Mouse (Mus musculus) hindbrain, embryonic 13.5 days (tissue): ENCODE measurements around the gene Parvb. TPM values are rescaled to one million over a fixed set of nuclear protein-coding genes. Genes with fewer than 3 reads are reported as not detected.
"Not testable (repeated sequence)": the region's sequence is repeated elsewhere in the genome, so short reads cannot be mapped to it uniquely, and the experiment has no call there.

ENCODE experiments used
- ATAC-seq: fragments of 200-750 bp; cut with Nextera tagmentation; 2 replicates; pipeline ENCODE4 v1.8.0; 2017; ENCODE audit warnings: moderate TSS enrichment; ENCODE audit not compliant: low FRiP score
- H3K27ac ChIP-seq: fragments of 300-500 bp; sonication (generic); 2 replicates; pipeline ENCODE4 v1.5.1; 2015; ENCODE audit warnings: inconsistent platforms, mild to moderate bottlenecking, moderate library complexity
- H3K27me3 ChIP-seq: fragments of 300-500 bp; sonication (generic); 2 replicates; pipeline ENCODE4 v1.6.1; 2015; ENCODE audit warnings: mild to moderate bottlenecking, inconsistent platforms
- H3K36me3 ChIP-seq: fragments of 300-500 bp; sonication (generic); 2 replicates; pipeline ENCODE4 v1.6.1; 2015; ENCODE audit warnings: mild to moderate bottlenecking, inconsistent platforms
- H3K4me1 ChIP-seq: fragments of 300-500 bp; sonication (generic); replicated peaks from 2 replicates; pipeline ENCODE4 v1.6.1; 2015; ENCODE audit warnings: inconsistent platforms
- H3K4me2 ChIP-seq: fragments of 300-500 bp; sonication (generic); 2 replicates; pipeline ENCODE4 v1.6.1; 2015; ENCODE audit warnings: inconsistent platforms, mild to moderate bottlenecking, moderate library complexity
- H3K4me3 ChIP-seq: fragments of 300-500 bp; sonication (generic); 2 replicates; pipeline ENCODE4 v1.5.1; 2015; ENCODE audit warnings: mild to moderate bottlenecking, inconsistent platforms
- H3K9ac ChIP-seq: fragments of 300-500 bp; sonication (generic); 2 replicates; pipeline ENCODE4 v1.6.1; 2015; ENCODE audit warnings: mild to moderate bottlenecking, inconsistent platforms
- H3K9me3 ChIP-seq: fragments of 300-500 bp; sonication (generic); 2 replicates; pipeline ENCODE4 v1.6.1; 2016; ENCODE audit warnings: inconsistent platforms
- WGBS: fragments of 180-500 bp; shearing (Covaris S2); methylation state at CpG from one replicate; pipeline ENCODE4 v1.1.7; 2015; 5-methylcytosine and 5-hydroxymethylcytosine counted together
- polyA plus RNA-seq: library from polyadenylated mRNA; unstranded; fragments of >200 nt; fragmentation: Nextera tagmentation; extraction: Ambion mirVana; gene quantifications from 2 replicates; pipeline ENCODE4 v1.2.1, GENCODE M21; 2015

Gene Parvb
- polyA plus RNA-seq, 1 experiment from 2014 or later: 3.9 TPM

GRCm38 (mm10) chr15:84284059-84284458 lies 52.2 kb downstream of the Parvb start:
- H3K27ac ChIP-seq: no peak overlapping the region
- H3K27me3 ChIP-seq: peaks cover 10% of the 10 kb centered on the region; the same call in 1 of the 2 replicates
- no peak for ATAC-seq

GRCm38 (mm10) chr15:84285453-84285852 lies 53.6 kb downstream of the Parvb start:
- H3K9me3 ChIP-seq: no peaks in the 10 kb centered on the region
- WGBS: 66% methylated on average over 7 of the region's 7 CpGs
- H3K27ac ChIP-seq: no peak overlapping the region
- H3K4me3 ChIP-seq: no peak overlapping the region
- H3K36me3 ChIP-seq: no peaks in the 10 kb centered on the region
- no peak overlapping the region for H3K4me2 ChIP-seq
- peaks cover 14% of the 10 kb centered on the region for H3K27me3 ChIP-seq
- ATAC-seq: no peak
- H3K9ac ChIP-seq: no peak overlapping the region
- H3K4me1 ChIP-seq: peaks cover 20% of the 10 kb centered on the region

More at GRCm38 (mm10) chr15:84284059-84284458, 52.2 kb downstream of the Parvb start:
- Histone ChIP-seq H3K4me1 (peaks cover 23% of the 10 kb centered on the region), H3K36me3 (no peaks in the 10 kb centered on the region), H3K4me3 (no peak overlapping the region), H3K9me3 (no peaks in the 10 kb centered on the region), H3K9ac (no peak overlapping the region), H3K4me2 (no peak overlapping the region)
- WGBS: 62% methylated on average over 5 of the region's 5 CpGs

- H3K4me2 ChIP-seq, H3K36me3 ChIP-seq, H3K27ac ChIP-seq, ATAC-seq, H3K9me3 ChIP-seq, H3K9ac ChIP-seq, H3K4me3 ChIP-seq: not testable (repeated sequence)
- Histone ChIP-seq H3K4me1 (peaks cover 20% of the 10 kb centered on the region), H3K27me3 (peaks cover 21% of the 10 kb centered on the region)
- WGBS: 89% methylated on average over 1 of the region's 1 CpGs
Measured at GRCm38 (mm10) chr15:84288953-84289352, 57.1 kb downstream of the Parvb start.

- peaks cover 15% of the 10 kb centered on the region for H3K4me1 ChIP-seq
- H3K36me3 ChIP-seq: no peaks in the 10 kb centered on the region
- no peak overlapping the region for H3K9ac ChIP-seq
- 91% methylated on average over 5 of the region's 5 CpGs for WGBS
- H3K27ac ChIP-seq: no peak overlapping the region
- H3K9me3 ChIP-seq: no peaks in the 10 kb centered on the region
- peaks cover 20% of the 10 kb centered on the region for H3K27me3 ChIP-seq
- ATAC-seq: no peak
- H3K4me3 ChIP-seq: no peak overlapping the region
- no peak overlapping the region for H3K4me2 ChIP-seq
Measured at GRCm38 (mm10) chr15:84291097-84291496, 59.3 kb downstream of the Parvb start.

- Histone ChIP-seq H3K4me3 (no peak overlapping the region), H3K27ac (no peak overlapping the region), H3K9ac (no peak overlapping the region), H3K36me3 (no peaks in the 10 kb centered on the region), H3K4me2 (no peak overlapping the region), H3K4me1 (peaks cover 24% of the 10 kb centered on the region), H3K9me3 (no peaks in the 10 kb centered on the region), H3K27me3 (peaks cover 23% of the 10 kb centered on the region; the same call in 1 of the 2 replicates)
- no peak for ATAC-seq
- 79% methylated on average over 12 of the region's 12 CpGs for WGBS
Measured at GRCm38 (mm10) chr15:84293590-84293989, 61.7 kb downstream of the Parvb start.

GRCm38 (mm10) chr15:84294391-84294790 lies 62.5 kb downstream of the Parvb start:
- Histone ChIP-seq H3K4me3 (no peak overlapping the region), H3K27ac (no peak overlapping the region), H3K9ac (no peak overlapping the region), H3K4me1 (peaks cover 32% of the 10 kb centered on the region), H3K36me3 (no peaks in the 10 kb centered on the region), H3K4me2 (no peak overlapping the region), H3K27me3 (peaks cover 23% of the 10 kb centered on the region; the same call in 1 of the 2 replicates), H3K9me3 (no peaks in the 10 kb centered on the region)
- WGBS: 51% methylated on average over 9 of the region's 9 CpGs
- ATAC-seq: no peak

GRCm38 (mm10) chr15:84295225-84295624 lies 63.4 kb downstream of the Parvb start:
- Histone ChIP-seq H3K4me3 (no peak overlapping the region), H3K9ac (no peak overlapping the region), H3K27me3 (peaks cover 21% of the 10 kb centered on the region; the same call in 1 of the 2 replicates), H3K4me2 (no peak overlapping the region), H3K27ac (no peak overlapping the region), H3K9me3 (no peaks in the 10 kb centered on the region), H3K4me1 (peaks cover 40% of the 10 kb centered on the region), H3K36me3 (no peaks in the 10 kb centered on the region)
- no peak for ATAC-seq
- 73% methylated on average over 10 of the region's 10 CpGs for WGBS

GRCm38 (mm10) chr15:84297454-84297853 lies 65.6 kb downstream of the Parvb start:
- no peak overlapping the region for H3K4me2 ChIP-seq
- no peaks in the 10 kb centered on the region for H3K9me3 ChIP-seq
- H3K27me3 ChIP-seq: 0 out of 2 replicates have a peak, but pooled peaks cover 11% of the 10 kb centered on the region
- ATAC-seq: no peak
- H3K27ac ChIP-seq: no peak overlapping the region
- H3K4me1 ChIP-seq: peaks cover 63% of the 10 kb centered on the region
- 71% methylated on average over 8 of the region's 8 CpGs for WGBS
- H3K36me3 ChIP-seq: no peaks in the 10 kb centered on the region
- no peak overlapping the region for H3K9ac ChIP-seq
- H3K4me3 ChIP-seq: no peak overlapping the region

- 0 out of 2 replicates have a peak, but pooled peaks have one; percentile 29 for ATAC-seq
- H3K4me2 ChIP-seq: peak overlapping the region; percentile 34; the same call in 1 of the 2 replicates
- WGBS: 7% methylated on average over 13 of the region's 13 CpGs
- H3K27ac ChIP-seq: peak overlapping the region; percentile 86
- no peak overlapping the region for H3K4me3 ChIP-seq
- no peaks in the 10 kb centered on the region for H3K36me3 ChIP-seq
- H3K9ac ChIP-seq: 0 out of 2 replicates have a peak overlapping the region, but pooled peaks have one; percentile 43
- H3K9me3 ChIP-seq: no peaks in the 10 kb centered on the region
- peaks cover 73% of the 10 kb centered on the region for H3K4me1 ChIP-seq
- H3K27me3 ChIP-seq: 0 out of 2 replicates have a peak, but pooled peaks cover 11% of the 10 kb centered on the region
Measured at GRCm38 (mm10) chr15:84298804-84299370, 67.0 kb downstream of the Parvb start.

- ATAC-seq: peak; percentile 49; the same call in 1 of the 2 replicates
- H3K9me3 ChIP-seq: no peaks in the 10 kb centered on the region
- no peak overlapping the region for H3K4me3 ChIP-seq
- 0 out of 2 replicates have a peak, but pooled peaks cover 8% of the 10 kb centered on the region for H3K27me3 ChIP-seq
- 8% methylated on average over 9 of the region's 9 CpGs for WGBS
- H3K27ac ChIP-seq: peak overlapping the region; percentile 86
- no peaks in the 10 kb centered on the region for H3K36me3 ChIP-seq
- peak overlapping the region; percentile 34 for H3K4me2 ChIP-seq
- H3K9ac ChIP-seq: peak overlapping the region; percentile 43
- H3K4me1 ChIP-seq: peaks cover 80% of the 10 kb centered on the region
Measured at GRCm38 (mm10) chr15:84299662-84300333, 68.0 kb downstream of the Parvb start.

GRCm38 (mm10) chr15:84300591-84300990 lies 68.7 kb downstream of the Parvb start:
- Histone ChIP-seq H3K4me1 (peaks cover 88% of the 10 kb centered on the region), H3K9ac (peak overlapping the region; percentile 43), H3K27me3 (0 out of 2 replicates have a peak, but pooled peaks cover 6% of the 10 kb centered on the region), H3K4me2 (no peak overlapping the region), H3K4me3 (no peak overlapping the region), H3K9me3 (no peaks in the 10 kb centered on the region), H3K36me3 (no peaks in the 10 kb centered on the region), H3K27ac (peak overlapping the region; percentile 86)
- 48% methylated on average over 2 of the region's 2 CpGs for whole genome bisulfite sequencing
- no peak for ATAC-seq

GRCm38 (mm10) chr15:84301026-84301425 lies 69.2 kb downstream of the Parvb start:
- Histone ChIP-seq H3K27me3 (0 out of 2 replicates have a peak, but pooled peaks cover 6% of the 10 kb centered on the region), H3K27ac (peak overlapping the region; percentile 86), H3K4me2 (no peak overlapping the region)

More at GRCm38 (mm10) chr15:84301026-84301425, 69.2 kb downstream of the Parvb start:
- WGBS: 10% methylated on average over 7 of the region's 7 CpGs
- 0 out of 2 replicates have a peak overlapping the region, but pooled peaks have one; percentile 29 for H3K9ac ChIP-seq
- H3K4me3 ChIP-seq: no peak overlapping the region
- H3K36me3 ChIP-seq: no peaks in the 10 kb centered on the region
- H3K4me1 ChIP-seq: peaks cover 92% of the 10 kb centered on the region
- H3K9me3 ChIP-seq: no peaks in the 10 kb centered on the region
- no peak for ATAC-seq
